Mouse (Mus musculus): ENCODE results near the gene Adamtsl1.

- TF ChIP-seq E2F4 (IDR thresholded peaks at IDR 0.05; ENCODE audit: insufficient read depth), result no peak
- no peak for TF ChIP-seq POLR2AphosphoS2 (IDR thresholded peaks at IDR 0.05; ENCODE audit: insufficient read length, low read depth)
- no peak for TF ChIP-seq POLR2A (IDR thresholded peaks at IDR 0.05; ENCODE audit: insufficient read length, low read depth)
- TF ChIP-seq USF1 (IDR thresholded peaks at IDR 0.05; ENCODE audit: low read depth), result no peak
- no peak for TF ChIP-seq MAX (IDR thresholded peaks at IDR 0.05; ENCODE audit: low read depth)
- TF ChIP-seq TCF12 (IDR thresholded peaks at IDR 0.05; ENCODE audit: insufficient read depth, poor library complexity, severe bottlenecking), result no peak
- TF ChIP-seq MYOG (IDR thresholded peaks at IDR 0.05; ENCODE audit: control insufficient read depth in 1 of 3, insufficient read depth in 1 of 3, insufficient read length in 2 of 3, low read depth in 2 of 3), result no peak
- TF ChIP-seq MYOD1 (IDR thresholded peaks at IDR 0.05; ENCODE audit: control insufficient read depth in 1 of 3, insufficient read length in 2 of 3, low read depth in 2 of 3), result no peak
- no peak for TF ChIP-seq CEBPB (IDR thresholded peaks at IDR 0.05; ENCODE audit: insufficient read depth, poor library complexity, severe bottlenecking)
Measured at GRCm38 (mm10) chr4:86408421-86408820, 894.4 kb downstream of the Adamtsl1 start.

All from myocyte (in vitro differentiated cells).